Mouse (Mus musculus) left cerebral cortex, adult 2 months (tissue): Measurements from ENCODE around the gene Gpr108. TPM values are rescaled to one million over a fixed set of nuclear protein-coding genes. Genes with fewer than 3 reads are reported as not detected.

Experiments used
- DNase-seq, 2 experiments: peaks; one replicate each; pipeline ENCODE4 v3.0.0; 2021 to 2022; ENCODE audit warnings: low spot score in 2 of 2, mixed read lengths in 1 of 2; ENCODE audit errors: extremely low spot score in 1 of 2
- H3K27ac ChIP-seq: fragments of 200-600 bp; 2 replicates; pipeline ENCODE4 v1.8.1; 2022
- H3K4me3 ChIP-seq: fragments of 200-600 bp; 2 replicates; pipeline ENCODE4 v1.8.1; 2022
- CTCF ChIP-seq: fragments of 200-600 bp; IDR thresholded peaks from 2 replicates; pipeline ENCODE4 v1.8.1; 2022; ENCODE audit warnings: antibody characterized with exemption, mild to moderate bottlenecking, moderate library complexity
- intact Hi-C: fragments of 180-260 bp; cut with DNase I; formaldehyde crosslinking; loops from one replicate; pipeline ENCODE4 v1.15.1; 2025
- long read RNA-seq, 2 experiments: library from polyadenylated mRNA; stranded (forward); transcript quantifications; one replicate each; pipeline ENCODE4 v2.0.0; 2021; ENCODE audit warnings: borderline mapping rate in 2 of 2
- total RNA-seq, 2 experiments: library from RNA; stranded (reverse); gene quantifications; 2 replicates each; pipeline ENCODE4 v1.2.3; 2021

Gpr108 gene
- 10 to 100 TPM; 24.4 to 24.7 TPM for total RNA-seq
- long read RNA-seq, experiment 1, transcript Gpr108-204 (17 exons, 2,405 nt) = major isoform, 28 of 60 reads
- long read RNA-seq, experiment 1, transcript Gpr108-201 (17 exons, 2,064 nt) = minor isoform, 14 of 60 reads
- long read RNA-seq, experiment 1, partial matches to known transcripts = 0 of 60 reads
- long read RNA-seq, experiment 1, other reads (novel, unspliced or antisense) = 18 of 60 reads
- long read RNA-seq, experiment 2, transcript Gpr108-204 (17 exons, 2,405 nt) = major isoform, 17 of 45 reads
- long read RNA-seq, experiment 2, transcript Gpr108-201 (17 exons, 2,064 nt) = minor isoform, 15 of 45 reads
- long read RNA-seq, experiment 2, partial matches to known transcripts = 1 of 45 reads
- long read RNA-seq, experiment 2, other reads (novel, unspliced or antisense) = 12 of 45 reads

GRCm38 (mm10) chr17:57248201-57248699 lies at the start of gene Gpr108:
Gene Gpr108, minus strand, starts transcription at chr17:57248446.
- Histone ChIP-seq H3K4me3 (peak within 1 kb of the TSS; percentile 62), H3K27ac (peak within 1 kb of the TSS; percentile 96)
- TF ChIP-seq CTCF = peak; percentile 76
- DNase-seq = peak; percentile 84 to 85
- intact Hi-C loops = loop anchor here (1.0 to 10.0 kb wide), 3 partner anchors 27 to 253 kb away; partner anchors contain the start of genes Alkbh7 and Clpp

GRCm38 (mm10) chr17:57297040-57297439 lies 48.8 kb upstream of the Gpr108 start:
- intact Hi-C loops = no loop called here
- H3K4me3 ChIP-seq = no peak overlapping the region
- no peak for TF ChIP-seq CTCF
- H3K27ac ChIP-seq = no peak overlapping the region
- no peak for DNase-seq

- intact Hi-C loops = no loop called here
- no peak for DNase-seq
- Histone ChIP-seq H3K4me3 (no peak overlapping the region), H3K27ac (no peak overlapping the region)
- no peak for TF ChIP-seq CTCF
Observed at GRCm38 (mm10) chr17:57295935-57296334, 47.7 kb upstream of the Gpr108 start.

- intact Hi-C loops = no loop called here
- H3K27ac ChIP-seq = no peak overlapping the region
- no peak for TF ChIP-seq CTCF
Observed at GRCm38 (mm10) chr17:57292968-57293367, 44.7 kb upstream of the Gpr108 start.

GRCm38 (mm10) chr17:57292302-57292701 lies 44.1 kb upstream of the Gpr108 start:
- TF ChIP-seq CTCF = no peak
- DNase-seq = no peak
- Histone ChIP-seq H3K4me3 (no peak overlapping the region), H3K27ac (no peak overlapping the region)
- intact Hi-C loops = no loop called here

More at GRCm38 (mm10) chr17:57292968-57293367, 44.7 kb upstream of the Gpr108 start:
- no peak for DNase-seq
- no peak overlapping the region for H3K4me3 ChIP-seq

- TF ChIP-seq CTCF = no peak
- Histone ChIP-seq H3K4me3 (no peak overlapping the region), H3K27ac (no peak overlapping the region)
- intact Hi-C loops = no loop called here
- no peak for DNase-seq
Observed at GRCm38 (mm10) chr17:57290671-57291055, 42.4 kb upstream of the Gpr108 start.

- TF ChIP-seq CTCF = no peak
- intact Hi-C loops = no loop called here
- peak in 1 of 2 experiments; percentile 19 for DNase-seq
- no peak overlapping the region for H3K27ac ChIP-seq
- no peak overlapping the region for H3K4me3 ChIP-seq
Observed at GRCm38 (mm10) chr17:57290001-57290670, 41.9 kb upstream of the Gpr108 start.

- Histone ChIP-seq H3K4me3 (no peak overlapping the region), H3K27ac (no peak overlapping the region)
- no peak for TF ChIP-seq CTCF
- DNase-seq = no peak
- intact Hi-C loops = no loop called here
Observed at GRCm38 (mm10) chr17:57289252-57289651, 41.0 kb upstream of the Gpr108 start.

GRCm38 (mm10) chr17:57286718-57287355 lies 38.6 kb upstream of the Gpr108 start:
- no peak overlapping the region for H3K4me3 ChIP-seq
- no peak overlapping the region for H3K27ac ChIP-seq
- no peak for TF ChIP-seq CTCF
- intact Hi-C loops = no loop called here
- DNase-seq = no peak

- no peak overlapping the region for H3K27ac ChIP-seq
- TF ChIP-seq CTCF = no peak
- intact Hi-C loops = no loop called here
- DNase-seq = no peak
- no peak overlapping the region for H3K4me3 ChIP-seq
Observed at GRCm38 (mm10) chr17:57285077-57285476, 36.8 kb upstream of the Gpr108 start.

GRCm38 (mm10) chr17:57283906-57284305 lies 35.7 kb upstream of the Gpr108 start:
- DNase-seq = no peak
- Histone ChIP-seq H3K27ac (no peak overlapping the region), H3K4me3 (no peak overlapping the region)
- intact Hi-C loops = no loop called here
- no peak for TF ChIP-seq CTCF

- intact Hi-C loops = no loop called here
- DNase-seq = no peak
Observed at GRCm38 (mm10) chr17:57280411-57280810, 32.2 kb upstream of the Gpr108 start.

More at GRCm38 (mm10) chr17:57280411-57280810, 32.2 kb upstream of the Gpr108 start:
- Histone ChIP-seq H3K27ac (no peak overlapping the region), H3K4me3 (no peak overlapping the region)
- no peak for TF ChIP-seq CTCF
